Mouse (Mus musculus) ovary, adult 18-20 months (tissue): Measurements from ENCODE around the gene Mllt1.
"Not testable (repeated sequence)": the region's sequence is repeated elsewhere in the genome, so short reads cannot be mapped to it uniquely, and the experiment has no call there.

Experiments used
- DNase-seq: peaks from one replicate; pipeline ENCODE4 v3.0.0; 2022; ENCODE audit warnings: low spot score, mixed read lengths

The Mllt1 gene

GRCm38 (mm10) chr17:56934545-56935330, 477 bp downstream of the Mllt1 start:
- DNase-seq: no peak

DNA sequence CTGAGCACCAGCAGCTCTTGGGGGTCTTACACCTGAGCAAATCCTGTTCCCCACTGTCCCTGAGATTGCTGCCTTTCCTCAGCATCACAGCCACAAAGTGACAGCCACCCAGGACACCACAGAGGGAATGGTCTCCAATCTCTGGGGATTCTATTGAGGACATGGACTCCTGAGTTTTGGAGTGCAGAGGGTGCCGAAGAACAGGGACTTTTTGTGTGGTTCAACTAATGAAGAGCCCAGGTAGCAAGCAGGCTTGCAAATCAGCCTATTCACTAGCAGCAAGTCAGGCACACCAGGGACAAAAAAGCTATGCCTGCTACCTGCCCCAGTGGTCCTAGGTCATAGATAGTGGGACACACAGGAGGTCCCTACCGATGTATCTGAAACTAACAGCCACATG, 1.8 kb downstream of the Mllt1 start:
- DNase-seq: no peak

GRCm38 (mm10) chr17:56930026-56930425, 5.2 kb downstream of the Mllt1 start:
- DNase-seq: no peak

- no peak for DNase-seq
Observed at GRCm38 (mm10) chr17:56929530-56929929, 5.7 kb downstream of the Mllt1 start.

DNA sequence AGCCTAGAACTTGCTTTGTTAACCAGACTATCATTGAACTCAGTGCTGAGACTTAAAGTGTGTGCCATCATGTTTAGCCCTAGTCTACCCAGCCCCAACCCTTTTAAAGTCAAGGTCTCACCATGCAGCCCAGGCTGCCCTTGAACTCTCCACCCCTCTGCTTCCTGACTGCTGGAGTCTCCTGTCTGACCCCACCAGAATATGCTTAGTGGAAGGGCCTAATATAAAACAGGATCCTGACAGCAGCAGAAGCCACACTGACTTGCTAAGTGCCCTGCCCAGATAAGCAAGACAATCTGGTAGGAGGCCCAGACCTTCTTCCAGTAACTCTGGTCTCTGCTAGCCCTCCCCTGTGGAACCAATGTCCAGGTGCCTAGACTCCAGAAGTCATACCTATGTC, 6.1 kb downstream of the Mllt1 start:
- no peak for DNase-seq

DNA sequence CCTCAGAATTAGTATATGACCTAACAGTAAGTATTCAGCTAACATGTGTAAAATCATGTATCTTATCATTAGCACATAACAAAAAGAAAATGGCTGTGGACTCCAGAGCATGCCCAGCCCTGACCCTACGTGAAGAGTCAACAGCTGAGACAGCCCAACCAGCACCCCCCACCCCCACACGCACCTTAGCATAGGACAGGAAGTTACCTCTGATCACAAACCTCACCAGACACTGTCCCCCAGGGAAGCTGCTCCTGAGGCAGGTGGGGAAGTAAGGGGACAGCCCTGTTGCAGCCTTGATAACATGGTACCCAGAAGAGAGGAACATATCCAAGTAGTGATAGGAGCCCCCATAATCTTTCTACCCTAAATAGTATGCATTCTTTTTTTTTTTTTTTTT, 9.2 kb downstream of the Mllt1 start:
- no peak for DNase-seq

GRCm38 (mm10) chr17:56919725-56920124, 15.5 kb downstream of the Mllt1 start:
- no peak for DNase-seq

DNA sequence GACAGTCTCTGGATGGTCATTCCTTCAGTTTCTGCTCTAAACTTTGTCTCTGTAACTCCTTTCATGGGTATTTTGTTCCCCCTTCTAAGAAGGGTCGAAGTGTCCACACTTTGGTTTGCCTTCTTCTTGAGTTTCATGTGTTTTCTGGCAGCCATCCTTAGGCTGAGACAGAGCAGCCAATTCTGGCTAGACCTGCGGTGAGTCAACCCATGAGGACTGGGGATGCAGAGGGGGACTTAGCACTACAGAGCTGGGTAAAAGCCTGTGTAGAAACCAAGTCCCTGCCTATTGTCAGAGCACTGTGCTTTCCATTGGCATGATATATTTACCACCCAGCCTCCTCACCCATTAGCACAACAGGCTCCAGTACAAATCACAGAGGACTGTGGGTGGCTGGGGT, 18.0 kb downstream of the Mllt1 start:
- DNase-seq: no peak

DNA sequence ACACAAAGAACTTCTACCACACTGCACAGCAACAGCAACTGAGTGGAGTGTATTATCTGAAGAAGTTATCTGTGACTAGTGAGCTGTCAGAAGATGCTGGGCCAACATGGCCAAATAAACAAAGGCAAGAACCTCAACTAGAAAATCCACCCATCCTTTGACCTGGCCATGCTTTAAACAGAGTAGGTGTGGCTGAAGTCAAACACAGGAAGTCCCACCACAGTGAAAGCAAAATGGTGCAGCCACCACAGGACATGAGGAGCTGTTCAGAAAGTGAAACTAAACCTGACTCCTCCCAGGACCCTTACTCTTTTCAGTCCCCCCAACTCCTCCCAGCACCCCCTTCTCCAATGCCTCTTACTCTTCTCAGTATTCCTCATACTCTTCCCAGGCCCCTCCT, 21.8 kb downstream of the Mllt1 start:
- DNase-seq: no peak

DNA sequence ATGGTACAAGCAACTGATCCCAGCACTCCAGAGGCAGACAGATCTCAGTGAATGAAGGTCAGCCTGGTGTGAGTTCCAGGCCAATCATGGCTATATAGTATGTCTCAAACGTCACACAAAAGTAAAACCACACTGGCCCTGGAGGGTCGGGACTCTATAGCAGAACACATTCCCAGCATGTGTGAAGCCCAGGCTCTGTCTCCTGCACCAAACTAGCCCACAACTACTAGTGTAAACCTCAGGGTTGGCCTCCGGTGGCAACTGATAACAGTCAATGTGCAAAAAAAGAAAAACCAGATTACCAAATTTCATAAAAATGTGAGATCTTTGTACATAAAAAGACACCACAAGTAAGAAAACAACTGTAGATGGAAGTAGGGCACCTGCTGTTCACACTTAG, 22.2 kb downstream of the Mllt1 start:
- no peak for DNase-seq

- not testable (repeated sequence) for DNase-seq
Observed at GRCm38 (mm10) chr17:56909764-56910163, 25.5 kb downstream of the Mllt1 start.

- DNase-seq: no peak
Observed at GRCm38 (mm10) chr17:56907887-56908286, 27.3 kb downstream of the Mllt1 start.

DNA sequence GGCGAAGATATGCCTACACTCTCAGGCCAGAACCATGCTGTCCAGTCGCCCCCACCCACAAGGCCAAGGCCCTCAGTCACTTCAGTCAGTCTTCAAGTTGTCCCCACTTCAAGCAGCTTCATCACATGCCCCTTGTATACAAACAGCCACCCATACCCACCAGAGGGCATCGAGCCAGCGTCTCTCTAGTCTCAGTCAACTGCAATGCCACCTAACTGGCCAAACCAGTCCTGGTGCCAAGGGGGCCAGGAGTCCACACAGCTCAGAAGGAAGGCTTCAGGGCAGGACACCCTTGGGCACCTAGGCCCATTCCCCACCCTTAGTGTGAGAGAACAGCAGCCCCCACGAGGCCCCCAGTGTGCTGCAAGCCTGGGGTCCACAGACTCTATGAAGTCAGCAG, 28.1 kb downstream of the Mllt1 start:
- DNase-seq: no peak

DNA sequence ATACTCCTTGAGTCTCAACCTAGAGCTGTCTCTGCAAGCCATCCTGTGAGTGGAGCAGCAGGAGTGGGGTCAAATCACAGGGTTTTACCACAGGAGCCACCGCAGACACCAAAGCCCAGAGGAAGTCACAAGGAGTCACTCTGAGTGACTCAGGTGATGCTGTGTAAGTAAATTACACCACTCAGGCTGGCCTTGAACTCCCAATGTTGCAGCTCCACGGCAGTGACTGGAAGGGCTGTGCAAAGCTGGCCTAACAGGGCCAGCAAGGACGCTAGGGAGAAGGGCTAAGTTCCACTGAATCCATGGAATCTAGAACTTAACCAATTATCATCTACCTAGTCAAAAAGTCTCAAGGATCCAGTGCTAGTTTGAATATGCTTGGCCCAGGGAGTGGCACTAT, 29.0 kb downstream of the Mllt1 start:
- no peak for DNase-seq

GRCm38 (mm10) chr17:56902698-56903097, 32.5 kb downstream of the Mllt1 start:
- DNase-seq: no peak

DNA sequence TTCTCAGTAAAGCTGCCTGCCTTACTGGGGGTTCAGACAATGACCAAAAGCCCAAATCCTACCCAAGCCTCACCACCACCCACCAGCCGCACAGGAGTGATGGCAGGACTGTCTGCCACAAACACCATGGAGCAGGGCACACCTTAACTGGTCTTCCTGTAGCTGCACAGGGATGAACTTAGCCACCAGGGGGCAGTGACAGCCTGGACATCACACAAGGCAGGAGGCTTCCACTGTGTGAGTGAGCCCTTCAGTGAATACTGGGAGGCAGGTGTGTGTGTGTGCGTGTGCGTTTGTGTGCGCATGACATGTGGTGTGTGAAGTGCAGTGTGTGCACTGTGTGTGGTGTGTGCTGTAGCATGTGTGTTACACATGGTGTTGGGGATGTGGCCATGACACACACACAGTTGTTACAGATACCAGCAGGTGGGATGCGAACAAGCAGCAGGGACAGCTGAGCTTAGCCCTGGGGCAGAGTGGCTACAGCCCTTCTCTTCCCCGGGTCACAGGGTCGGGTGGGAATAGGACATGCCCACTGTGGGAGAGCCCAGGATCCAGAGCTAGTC, 37.5 kb downstream of the Mllt1 start:
- DNase-seq: peak; percentile 32

GRCm38 (mm10) chr17:56896513-56897129, 38.6 kb downstream of the Mllt1 start:
- DNase-seq: no peak

- DNase-seq: no peak
Observed at GRCm38 (mm10) chr17:56895368-56895918, 39.8 kb downstream of the Mllt1 start.

DNA sequence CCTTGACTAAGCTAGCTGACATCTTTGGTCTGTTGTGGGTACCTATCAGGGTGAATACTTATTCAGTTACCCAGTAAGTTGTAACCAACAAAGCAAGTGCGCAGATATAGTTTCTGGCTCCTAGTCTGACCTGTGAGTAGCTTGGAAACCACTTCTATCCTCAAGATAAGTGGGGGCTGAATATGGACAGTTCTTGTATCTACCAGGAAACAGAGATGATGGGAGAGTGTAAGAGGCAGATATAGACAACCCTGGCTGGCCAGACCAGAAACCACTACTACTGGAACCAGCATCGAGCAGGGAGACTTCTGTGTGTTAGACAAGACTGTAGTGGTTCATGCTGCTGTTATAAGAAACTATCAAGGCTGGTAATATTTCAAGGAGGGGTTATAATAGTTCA, 45.2 kb downstream of the Mllt1 start:
- DNase-seq: no peak

GRCm38 (mm10) chr17:56888050-56888449, 47.2 kb downstream of the Mllt1 start:
- DNase-seq: no peak

GRCm38 (mm10) chr17:56884809-56885208, 50.4 kb downstream of the Mllt1 start:
- DNase-seq: no peak

DNA sequence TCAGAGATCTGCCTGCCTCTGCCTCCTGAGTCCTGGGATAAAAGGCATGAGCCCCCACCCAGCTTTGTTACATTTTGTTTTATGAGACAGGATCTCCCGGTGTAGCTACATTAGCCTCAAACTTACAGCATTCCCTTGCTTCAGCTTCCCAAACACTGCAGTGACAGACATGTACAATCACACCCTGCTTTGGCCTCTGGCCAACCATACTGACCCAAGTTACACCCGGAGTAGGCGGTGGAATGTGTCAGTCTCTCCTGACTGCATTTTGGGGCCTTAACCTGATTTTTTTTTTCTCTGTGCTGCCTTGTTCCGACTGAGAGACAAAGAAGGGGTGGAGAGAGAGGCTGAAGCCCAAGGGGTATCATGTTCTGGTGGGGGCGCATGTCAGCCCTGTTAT, 50.9 kb downstream of the Mllt1 start:
- DNase-seq: no peak

- DNase-seq: peak; percentile 37
Observed at GRCm38 (mm10) chr17:56883612-56884011, 51.6 kb downstream of the Mllt1 start.
